Mouse (Mus musculus): Measurements from ENCODE around the gene Gm20425.
"Not testable (repeated sequence)": the region's sequence is repeated elsewhere in the genome, so short reads cannot be mapped to it uniquely, and the experiment has no call there.

Gene Gm20425

DNA sequence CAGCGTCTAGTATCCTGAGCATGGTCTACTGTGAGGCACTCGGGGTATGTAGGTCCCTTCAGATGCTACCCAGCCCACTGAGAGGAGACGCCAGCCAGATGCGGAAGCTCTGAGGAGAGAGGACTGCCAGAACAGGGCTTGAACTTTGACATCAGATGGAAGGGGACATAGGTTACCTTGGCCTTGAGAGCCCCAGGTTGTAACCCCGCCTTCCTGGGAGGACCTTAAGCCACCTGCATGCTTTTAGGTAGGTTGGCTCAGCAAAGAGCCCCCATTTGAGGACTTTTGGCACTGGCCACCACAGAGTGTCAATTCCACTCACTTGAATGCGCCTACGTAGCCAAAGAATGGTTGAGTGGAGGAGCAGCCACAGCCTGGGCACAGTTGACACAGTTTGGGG, 5.4 kb downstream of the Gm20425 start:
- CTCF ChIA-PET, result no interaction called here

DNA sequence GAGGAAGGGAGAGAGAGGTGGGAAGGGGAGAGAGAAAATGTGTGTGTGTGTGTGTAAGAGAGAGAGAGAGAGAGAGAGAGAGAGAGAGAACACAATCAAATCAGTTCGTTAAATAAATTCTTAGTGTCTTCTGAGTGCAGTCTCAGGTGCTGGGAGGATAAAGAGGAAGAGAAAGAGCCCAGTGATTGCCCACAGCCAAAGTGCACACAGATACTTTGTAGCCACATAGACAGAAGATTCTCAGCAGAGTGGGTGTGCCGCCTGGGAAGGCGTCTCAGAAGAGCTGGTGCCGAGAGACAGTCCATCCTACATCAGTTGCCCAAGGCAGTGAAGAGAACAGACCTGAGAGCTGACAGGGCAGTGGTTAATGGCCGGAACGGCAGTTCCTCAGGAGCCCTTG, 15.8 kb downstream of the Gm20425 start:
- CTCF ChIA-PET, result no interaction called here

DNA sequence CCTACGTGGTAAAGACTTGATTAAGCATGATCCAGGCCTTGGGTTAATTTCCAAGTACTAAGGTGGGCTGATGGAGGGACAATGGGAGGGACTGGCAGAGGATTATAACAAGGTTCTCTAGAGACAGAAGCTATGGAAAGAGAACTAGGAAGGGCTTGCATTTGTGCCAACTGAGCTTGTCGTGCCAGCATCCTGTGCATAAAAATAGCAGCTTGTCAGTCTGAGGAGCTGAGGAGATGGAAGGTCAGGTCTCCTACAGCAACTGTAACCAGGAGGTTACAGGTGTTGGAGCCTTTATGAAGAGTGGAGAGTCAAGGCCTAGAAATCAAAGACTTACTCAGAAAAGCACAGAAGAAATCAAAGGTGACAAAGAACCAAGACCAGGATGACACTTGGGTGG, 16.5 kb downstream of the Gm20425 start:
- CTCF ChIA-PET, result no interaction called here

DNA sequence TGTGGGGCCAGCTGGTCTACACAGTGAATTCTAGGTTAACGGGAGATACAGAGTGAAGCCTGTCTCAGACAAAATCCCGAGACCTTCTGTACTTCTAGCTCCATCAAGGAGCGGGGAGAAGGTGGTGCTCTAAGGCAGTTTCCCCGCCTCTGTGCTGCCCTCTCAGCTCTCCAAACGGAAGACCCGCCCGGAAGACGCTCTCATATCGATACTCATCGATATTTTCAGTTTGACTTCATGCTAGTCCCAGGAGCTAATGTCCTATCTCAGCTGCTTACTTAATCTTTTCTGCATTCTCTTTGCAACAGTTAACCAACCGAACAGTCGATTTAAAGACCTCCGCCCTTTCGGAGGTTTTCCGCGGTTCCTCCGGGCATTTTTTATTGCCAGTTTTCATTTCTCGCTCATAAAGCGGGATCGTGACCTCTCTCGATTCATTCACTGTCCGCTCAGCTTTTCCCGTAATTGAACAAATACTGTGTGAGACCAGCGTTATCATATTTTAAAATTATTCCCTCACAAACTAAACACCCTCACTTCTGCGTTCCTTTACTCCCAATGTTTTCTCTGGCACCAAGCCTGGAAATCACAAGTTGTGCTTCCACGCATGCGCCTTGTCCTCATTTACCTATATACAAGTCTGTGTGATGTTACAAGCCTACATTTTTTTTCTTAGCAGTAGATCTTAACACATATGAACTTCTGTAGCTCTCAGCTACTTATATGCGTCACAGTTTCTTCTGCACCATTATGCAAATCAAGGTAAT, 17.3 kb downstream of the Gm20425 start:
- CTCF ChIA-PET, result no interaction called here

DNA sequence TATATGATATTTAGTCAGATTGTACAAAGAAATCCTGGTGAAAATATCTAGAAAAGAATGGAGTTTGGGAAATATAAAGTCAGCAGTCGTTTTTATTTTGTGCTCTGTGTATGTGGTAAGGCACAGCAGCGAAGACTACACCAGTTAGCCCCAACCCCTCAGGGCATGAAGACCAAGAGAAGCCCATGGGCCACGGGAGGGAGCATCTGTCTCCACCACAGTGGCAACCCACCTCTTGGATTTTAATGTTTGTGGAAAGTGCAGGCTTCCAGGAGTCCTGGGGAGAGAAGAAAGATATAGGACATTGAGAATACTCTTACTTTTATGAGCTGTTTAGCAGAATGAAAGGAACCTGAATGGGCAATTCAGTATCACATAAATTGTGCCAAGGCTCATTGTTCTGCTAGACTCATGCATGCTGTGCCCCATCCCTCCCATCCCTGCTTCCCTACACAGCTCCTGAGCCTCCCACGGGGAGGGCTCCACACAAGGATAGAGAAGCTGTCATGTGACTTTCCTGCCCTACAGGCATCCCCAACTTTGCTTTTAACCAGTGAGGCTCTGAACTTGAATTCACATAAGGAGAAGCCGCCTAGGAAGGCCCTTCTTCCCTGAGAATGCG, 21.2 kb downstream of the Gm20425 start:
- CTCF ChIA-PET, result interaction anchor here (0.7 kb wide), 1 partner anchor 253 kb away, joined by 4 read pairs; no protein-coding TSS in a partner anchor

DNA sequence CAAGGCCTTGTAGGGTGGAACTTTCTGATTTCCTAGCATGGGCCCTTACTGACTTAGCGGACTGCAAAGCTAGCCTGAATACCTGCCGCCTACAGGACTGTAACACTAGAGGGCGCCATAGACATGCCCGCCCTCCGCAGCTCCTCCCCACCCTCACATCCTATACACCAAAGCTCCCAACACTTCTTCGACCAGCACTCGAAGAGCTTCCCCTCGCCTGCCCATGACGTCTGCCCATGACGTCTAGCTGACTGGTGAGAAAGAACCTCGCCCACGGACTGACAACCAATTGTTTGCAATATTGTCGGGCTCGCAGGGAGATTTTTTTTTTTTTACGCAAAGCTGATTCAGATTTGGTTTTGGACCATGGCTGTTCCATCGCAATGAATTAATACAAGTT, 22.3 kb downstream of the Gm20425 start:
- CTCF ChIA-PET, result interaction anchor here (0.6 kb wide), 2 partner anchors 36 to 98 kb away, joined by 6 to 10 read pairs; no protein-coding TSS in a partner anchor

DNA sequence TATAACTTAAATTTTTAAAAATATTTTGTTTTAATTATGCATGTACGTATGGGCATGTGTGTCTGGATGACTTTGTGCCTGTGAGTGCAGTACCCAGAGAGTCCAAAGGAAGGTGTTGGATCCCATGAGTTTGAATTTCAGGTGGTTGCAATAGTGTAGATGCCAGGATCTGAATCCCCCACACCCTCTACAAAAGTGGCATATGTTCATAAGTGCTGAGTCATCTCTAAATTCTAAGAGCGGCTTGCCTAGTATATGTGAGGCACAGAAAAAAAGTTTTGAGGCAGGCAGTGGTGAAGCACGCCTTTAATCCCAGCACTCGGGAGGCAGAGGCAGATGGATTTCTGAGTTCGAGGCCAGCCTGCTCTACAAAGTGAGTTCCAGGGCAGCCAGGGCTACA, 24.3 kb downstream of the Gm20425 start:
- CTCF ChIA-PET, result no interaction called here

DNA sequence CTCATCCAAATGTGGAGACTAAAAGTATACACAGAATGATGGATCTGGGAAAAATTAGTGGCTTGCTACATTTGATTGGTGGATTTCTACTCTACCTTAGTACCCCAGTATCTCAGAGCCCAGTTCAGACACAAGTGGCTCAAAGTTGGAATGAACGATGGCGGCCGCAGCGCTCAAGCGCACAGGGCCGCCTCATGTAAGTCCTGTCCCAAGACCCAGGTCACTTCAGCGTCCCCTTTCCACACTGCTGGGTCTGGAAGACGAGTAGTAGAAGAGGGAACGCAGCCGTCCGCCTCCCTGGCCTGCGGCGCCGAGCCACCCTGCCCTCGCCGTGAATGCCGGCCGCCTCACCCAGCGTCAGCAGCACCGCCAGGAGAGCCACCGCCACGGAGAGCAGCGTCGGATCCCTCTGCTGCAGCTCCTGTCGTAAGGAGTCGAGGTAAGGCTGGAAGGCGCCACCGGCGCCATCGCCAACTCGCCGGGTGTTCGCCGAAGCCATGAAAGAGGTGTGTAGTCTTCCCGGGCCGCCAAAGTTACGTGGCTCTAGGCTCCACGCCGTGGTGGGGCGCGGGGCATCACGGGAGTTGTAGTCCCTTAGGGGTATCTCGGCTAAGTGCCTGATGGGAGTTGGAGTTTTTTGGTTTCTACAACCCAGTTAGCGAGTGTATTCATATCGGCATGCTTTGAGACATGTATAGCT, 28.4 kb downstream of the Gm20425 start, which contains the start of gene Srprb:
TSS of gene Srprb (minus strand) at position 577 of the 700 bp plus-strand sequence.
- CTCF ChIA-PET, result interaction anchor here (0.5 to 0.6 kb wide), 2 partner anchors 90 to 552 kb away, joined by 5 to 8 read pairs; partner anchors contain the start of gene Rab6b

DNA sequence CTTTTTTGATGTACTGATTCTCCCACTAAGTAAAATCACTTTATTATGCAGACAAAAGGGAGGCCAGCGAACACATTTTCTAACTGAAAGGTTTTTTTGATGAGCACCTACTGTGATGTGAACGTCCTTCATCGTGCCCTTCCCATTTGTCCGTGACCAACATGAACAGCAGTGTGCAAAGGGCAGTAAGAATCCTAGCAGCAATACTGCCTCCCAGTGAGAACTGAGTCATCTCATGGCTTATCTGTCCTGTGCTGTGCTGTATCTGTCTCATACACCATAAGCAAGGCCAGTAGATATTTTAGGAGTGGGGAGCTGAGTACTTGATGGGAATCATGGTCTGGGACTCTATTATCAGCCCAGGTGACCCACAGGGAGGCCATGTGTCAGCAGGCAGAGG, 41.7 kb downstream of the Gm20425 start:
- CTCF ChIA-PET, result no interaction called here

DNA sequence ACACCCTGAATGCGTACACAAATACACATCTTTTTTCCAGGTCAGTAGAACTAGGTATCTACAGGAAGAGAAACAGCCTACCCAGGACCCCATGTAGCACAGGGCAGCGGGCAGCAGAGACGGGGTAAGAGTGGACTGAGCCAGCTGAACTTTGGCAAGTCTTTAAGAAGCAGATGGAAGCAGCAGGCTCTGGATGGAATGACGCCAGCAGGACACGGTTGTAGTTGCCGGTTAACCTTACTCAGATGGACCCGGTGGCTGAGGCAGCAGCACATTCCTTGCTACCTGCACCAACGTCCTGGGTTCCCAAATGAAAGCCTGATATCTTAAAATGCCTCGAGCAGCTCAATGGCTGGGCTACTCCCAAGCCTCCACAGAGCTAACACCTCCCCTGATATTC, 43.4 kb downstream of the Gm20425 start:
- CTCF ChIA-PET, result no interaction called here

DNA sequence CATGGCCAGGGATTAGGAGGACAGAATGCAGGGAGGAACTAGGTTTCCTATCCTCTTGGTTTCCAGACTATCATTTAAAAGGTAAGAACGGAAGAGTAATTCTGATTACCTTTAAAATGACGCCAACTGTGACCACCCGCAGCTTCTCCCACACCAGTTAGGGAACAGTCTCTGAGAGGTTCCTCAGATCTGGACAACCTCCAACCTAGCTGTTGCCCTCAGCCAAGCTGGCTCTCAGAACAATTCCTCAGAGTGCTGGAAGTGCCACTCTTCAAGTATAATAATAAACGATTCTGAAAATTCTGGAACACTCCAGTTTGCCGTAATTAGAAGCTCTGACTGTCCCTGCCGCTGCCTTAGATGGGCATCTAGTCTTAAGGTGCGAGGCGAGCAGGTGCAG, 44.2 kb downstream of the Gm20425 start:
- CTCF ChIA-PET, result no interaction called here

DNA sequence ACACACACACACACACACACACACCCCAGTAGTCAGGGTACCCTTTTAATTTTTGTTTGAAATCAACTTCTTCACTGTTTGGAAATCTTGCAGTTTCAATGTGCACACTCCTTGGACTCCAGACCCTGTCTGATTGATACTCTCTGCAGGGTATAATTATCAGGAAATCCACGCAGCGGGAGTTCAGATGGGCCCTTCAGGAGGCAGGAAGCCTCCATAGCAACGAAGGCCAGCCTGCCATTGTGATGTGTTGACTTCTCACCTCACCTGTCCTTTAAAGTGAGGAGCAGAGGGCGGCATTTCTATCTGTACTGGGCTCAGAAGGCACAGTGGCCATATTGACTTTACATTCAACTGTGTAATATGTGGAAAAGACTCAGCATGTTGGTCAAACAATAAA, 45.3 kb downstream of the Gm20425 start:
- CTCF ChIA-PET, result no interaction called here

DNA sequence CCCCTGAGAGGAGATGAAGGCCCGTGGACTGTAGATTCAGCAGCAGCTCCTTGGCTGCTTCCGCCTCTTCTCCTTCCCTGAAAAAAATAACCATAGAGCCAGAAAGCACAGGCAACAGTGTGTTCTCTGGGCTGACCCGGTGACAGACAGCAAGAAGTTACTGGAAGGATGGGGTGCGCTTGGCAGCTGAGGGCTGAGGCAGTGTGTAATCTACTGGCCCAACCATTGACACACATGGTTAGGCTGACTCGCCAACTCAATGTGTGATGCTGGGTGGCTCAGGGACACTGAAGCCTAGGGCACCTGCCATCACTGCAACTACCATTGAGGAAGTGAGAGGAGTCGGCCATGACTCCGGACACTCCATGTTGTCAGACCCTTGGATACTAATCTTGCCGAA, 48.2 kb downstream of the Gm20425 start:
- CTCF ChIA-PET, result no interaction called here

DNA sequence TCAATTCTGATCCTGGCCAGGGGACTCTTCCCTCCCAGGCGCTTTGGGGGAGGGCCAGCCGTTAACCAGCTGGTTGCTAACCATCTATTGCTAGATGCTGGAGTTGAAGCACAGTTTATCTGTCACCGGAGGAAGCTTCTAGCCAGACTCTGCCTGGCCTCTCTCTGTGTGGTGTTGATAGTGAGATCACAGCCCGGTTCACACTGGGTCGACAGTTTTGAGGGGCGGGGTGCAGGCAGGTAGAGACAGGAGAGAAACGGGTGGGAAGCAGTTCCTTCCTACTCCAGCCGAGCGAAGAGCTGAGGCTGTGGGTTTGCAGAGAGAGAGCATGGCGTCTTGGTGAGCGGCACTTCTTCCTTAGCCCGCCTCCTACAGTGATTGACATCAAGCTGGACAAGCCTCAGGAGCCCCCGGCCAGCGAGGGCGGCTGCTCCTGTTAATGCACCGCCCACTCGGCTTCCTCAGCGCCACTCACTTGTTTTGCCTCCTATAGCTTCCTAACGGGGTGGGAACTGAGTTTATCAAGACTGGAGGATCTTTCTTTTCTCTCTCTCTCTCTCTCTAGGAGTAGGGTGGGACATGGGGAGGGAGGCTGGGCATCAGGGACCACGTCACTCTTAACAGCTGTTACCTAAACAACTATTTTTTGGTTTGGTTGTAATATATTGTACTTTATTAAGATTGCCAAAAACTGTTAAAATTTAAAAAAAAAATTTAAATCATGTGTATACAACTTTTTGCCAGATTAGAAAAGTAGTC, 49.1 kb downstream of the Gm20425 start:
- CTCF ChIA-PET, result no interaction called here

DNA sequence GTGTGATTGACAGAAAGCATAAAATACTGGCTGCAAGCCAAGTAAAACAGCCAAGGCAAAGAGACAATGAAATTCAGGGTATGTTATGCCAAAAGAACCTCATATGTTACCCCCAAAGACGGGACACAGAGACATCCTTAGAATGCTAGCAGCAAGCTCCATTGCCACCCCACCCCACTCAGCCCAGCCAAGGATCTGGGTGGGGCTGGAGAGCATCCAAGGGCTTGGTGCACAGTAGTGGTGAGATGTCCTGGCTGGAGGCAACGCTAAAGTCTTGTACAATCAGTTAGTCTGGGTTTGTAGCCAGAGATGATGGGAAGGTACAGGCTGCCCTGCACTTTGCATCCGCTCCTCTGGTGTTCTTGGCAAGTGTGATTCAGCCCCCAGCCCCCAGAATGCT, 49.8 kb downstream of the Gm20425 start:
- CTCF ChIA-PET, result no interaction called here

DNA sequence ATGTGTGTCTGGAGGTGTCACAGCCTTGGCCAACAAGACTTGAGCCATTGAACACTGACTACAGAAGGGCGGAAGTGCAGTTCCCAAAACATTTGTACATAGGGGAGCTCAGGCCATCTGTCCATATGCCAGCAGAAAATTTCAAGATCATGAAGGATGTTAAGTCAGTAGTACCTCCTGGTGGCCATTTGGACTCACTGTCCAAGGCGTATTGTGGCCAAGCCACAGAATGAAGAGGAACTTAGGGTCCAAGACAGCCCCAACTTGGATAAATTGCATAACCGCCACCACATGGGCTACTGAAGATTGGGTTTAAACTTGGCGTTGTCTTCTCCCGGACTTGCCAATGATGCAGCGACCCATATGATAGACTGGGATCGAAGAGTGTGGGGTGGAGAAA, 54.4 kb downstream of the Gm20425 start:
- CTCF ChIA-PET, result no interaction called here

DNA sequence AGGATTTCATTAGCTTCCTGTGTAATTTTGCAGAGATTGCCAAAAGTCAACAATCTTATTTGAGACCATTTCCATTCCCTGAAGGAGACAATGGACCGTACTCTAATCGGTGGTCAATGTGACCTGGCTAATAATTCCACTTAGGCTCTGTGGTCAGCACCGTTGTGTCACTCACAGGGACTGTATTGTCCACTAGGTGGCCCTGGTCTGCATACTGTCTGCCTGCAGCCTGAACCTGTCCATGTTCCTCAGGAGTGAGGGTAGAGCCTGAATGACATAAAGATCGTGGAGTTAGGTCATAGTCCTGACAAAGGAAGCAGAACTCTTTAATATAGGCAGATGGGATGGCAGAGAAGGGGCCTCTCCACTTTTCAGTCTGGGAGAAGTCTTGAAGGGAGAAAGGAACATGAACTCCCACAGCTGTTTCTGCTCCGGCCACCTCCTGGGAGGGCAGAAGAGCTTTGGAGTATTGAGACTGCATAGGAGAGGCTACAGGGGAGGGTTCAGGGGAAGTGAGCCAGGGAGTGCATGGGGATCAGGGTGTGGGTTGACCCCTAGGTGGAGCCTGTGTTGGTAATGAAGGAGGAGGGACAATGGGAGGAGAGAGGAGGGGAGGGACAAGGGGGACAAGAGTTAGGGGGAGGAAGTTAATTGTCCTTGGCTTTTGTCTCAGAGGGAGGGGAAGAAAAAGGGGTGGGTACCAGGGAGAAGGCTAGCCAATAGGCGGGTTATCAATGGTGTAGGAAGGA, 55.2 kb downstream of the Gm20425 start:
- CTCF ChIA-PET, result no interaction called here

DNA sequence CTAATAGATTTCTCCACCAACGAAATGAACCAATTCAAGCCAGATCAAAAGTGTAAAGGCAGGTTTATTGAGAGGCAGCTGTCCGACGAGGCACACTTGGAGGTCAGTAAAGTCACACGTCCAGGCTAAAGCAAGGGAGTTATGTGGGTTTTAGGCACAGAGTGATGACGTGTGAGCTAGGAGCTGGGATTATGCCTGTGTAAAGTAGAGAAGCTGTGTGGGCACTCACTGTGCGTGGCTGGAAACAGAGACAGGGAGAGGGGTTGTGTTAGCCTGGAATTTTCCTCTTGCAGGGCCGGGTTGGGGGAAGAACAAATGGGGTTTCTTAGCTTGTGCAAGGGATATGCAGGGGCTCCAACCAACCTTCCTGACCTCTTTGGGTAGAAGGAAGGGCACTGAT, 61.3 kb downstream of the Gm20425 start:
- CTCF ChIA-PET, result interaction anchor here (0.5 kb wide), 1 partner anchor 464 kb away, joined by 3 read pairs; no protein-coding TSS in a partner anchor

DNA sequence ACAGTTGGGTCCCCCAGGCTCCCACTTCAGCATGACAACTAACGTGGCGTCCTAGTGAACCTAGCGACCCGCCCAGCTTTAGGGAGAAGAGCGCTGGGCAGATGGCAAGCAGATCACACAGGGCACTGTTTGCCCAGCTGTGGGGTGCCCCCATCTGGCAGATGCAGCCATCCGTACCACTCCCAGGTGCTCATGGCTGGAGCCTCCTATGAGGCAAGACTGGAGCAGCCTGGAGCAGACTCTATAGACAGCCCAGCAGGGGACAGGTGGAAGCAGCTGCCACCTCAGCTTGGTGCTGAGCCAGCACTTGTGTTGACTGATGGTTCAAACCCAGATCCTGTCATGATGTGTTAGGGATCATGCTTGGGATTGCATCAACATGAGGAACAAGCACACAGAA, 62.1 kb downstream of the Gm20425 start:
- CTCF ChIA-PET, result interaction anchor here (0.5 kb wide), 1 partner anchor 464 kb away, joined by 3 read pairs; no protein-coding TSS in a partner anchor

DNA sequence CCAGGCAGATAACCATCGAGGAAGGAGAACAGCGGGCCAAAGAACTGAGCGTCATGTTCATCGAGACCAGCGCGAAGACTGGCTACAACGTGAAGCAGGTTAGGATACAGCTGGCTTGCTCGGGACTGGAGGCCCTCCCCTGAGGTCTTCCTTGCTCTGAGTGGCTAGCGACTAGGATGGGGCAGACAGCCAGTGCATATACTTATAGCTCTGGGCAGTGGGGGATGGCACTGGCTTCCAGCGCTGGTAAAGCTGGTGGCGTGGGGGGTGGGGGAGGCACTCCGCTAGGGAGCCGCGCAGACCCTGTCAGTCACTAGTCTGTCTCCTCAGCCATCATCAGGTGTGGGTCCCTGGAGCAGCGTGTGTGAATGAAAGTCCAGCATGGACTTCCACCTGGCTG, 66.3 kb downstream of the Gm20425 start:
- CTCF ChIA-PET, result no interaction called here

DNA sequence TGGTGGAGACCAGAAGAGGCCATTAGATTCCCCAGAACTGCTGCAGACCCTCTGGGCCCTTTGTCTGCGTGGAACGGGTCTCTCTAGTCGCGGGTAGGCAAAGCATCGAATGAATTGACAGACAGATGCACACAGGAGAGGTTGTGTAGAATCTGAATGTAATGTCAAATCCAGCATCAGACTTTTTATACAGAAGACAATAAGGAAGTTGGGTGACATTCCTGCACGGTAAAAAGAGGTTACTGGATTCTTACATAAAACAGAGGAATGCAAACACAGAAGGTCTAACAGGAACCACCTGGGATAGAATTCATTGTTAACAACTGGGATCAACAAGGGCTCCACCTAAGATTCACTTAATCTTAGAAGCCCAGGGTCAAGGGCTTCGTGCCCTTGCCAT, 74.9 kb downstream of the Gm20425 start:
- CTCF ChIA-PET, result not testable (repeated sequence)

All from spleen, embryonic (tissue).